Mouse (Mus musculus): Measurements from ENCODE around the gene Uri1. TPM values are rescaled to one million over a fixed set of nuclear protein-coding genes. Genes with fewer than 3 reads are reported as not detected.

The Uri1 gene
- polyA plus RNA-seq, 1 experiment from 2014 or later, result 31.5 TPM

- Histone ChIP-seq H3K27me3 (replicated peaks; ENCODE audit: control insufficient read depth, insufficient read depth, low read length) (no peaks in the 10 kb centered on the region), H3K27ac (ENCODE audit: low read depth, low read length) (no peak overlapping the region)
- no peak for ATAC-seq
Measured at GRCm38 (mm10) chr7:37992861-37993260, 30.5 kb downstream of the Uri1 start.

GRCm38 (mm10) chr7:37984866-37985265 is 38.5 kb downstream of the Uri1 start:
- Histone ChIP-seq H3K9me3 (ENCODE audit: control insufficient read depth, low read length) (no peaks in the 10 kb centered on the region), H3K27me3 (replicated peaks; ENCODE audit: control insufficient read depth, insufficient read depth, low read length) (no peaks in the 10 kb centered on the region), H3K27ac (ENCODE audit: low read depth, low read length) (no peak overlapping the region), H3K36me3 (ENCODE audit: control insufficient read depth, insufficient read depth, low read length) (no peaks in the 10 kb centered on the region), H3K9ac (ENCODE audit: low read depth, low read length) (no peak overlapping the region), H3K4me3 (ENCODE audit: low read length) (no peak overlapping the region), H3K4me2 (ENCODE audit: low read length) (no peak overlapping the region), H3K4me1 (ENCODE audit: control insufficient read depth, insufficient read depth, low read depth, low read length) (no peaks in the 10 kb centered on the region)
- 88% methylated on average over 5 of the region's 5 CpGs for WGBS
- no peak for ATAC-seq

More at GRCm38 (mm10) chr7:37992861-37993260, 30.5 kb downstream of the Uri1 start:
- Histone ChIP-seq H3K4me2 (ENCODE audit: low read length) (no peak overlapping the region), H3K4me1 (ENCODE audit: control insufficient read depth, insufficient read depth, low read depth, low read length) (no peaks in the 10 kb centered on the region), H3K9me3 (ENCODE audit: control insufficient read depth, low read length) (no peaks in the 10 kb centered on the region), H3K36me3 (ENCODE audit: control insufficient read depth, insufficient read depth, low read length) (no peaks in the 10 kb centered on the region), H3K4me3 (ENCODE audit: low read length) (no peak overlapping the region), H3K9ac (ENCODE audit: low read depth, low read length) (no peak overlapping the region)
- 93% methylated on average over 2 of the region's 2 CpGs for WGBS

- Histone ChIP-seq H3K4me2 (ENCODE audit: low read length) (no peak overlapping the region), H3K36me3 (ENCODE audit: control insufficient read depth, insufficient read depth, low read length) (no peaks in the 10 kb centered on the region), H3K27ac (ENCODE audit: low read depth, low read length) (no peak overlapping the region), H3K4me3 (ENCODE audit: low read length) (no peak overlapping the region), H3K27me3 (replicated peaks; ENCODE audit: control insufficient read depth, insufficient read depth, low read length) (no peaks in the 10 kb centered on the region), H3K9ac (ENCODE audit: low read depth, low read length) (no peak overlapping the region), H3K4me1 (ENCODE audit: control insufficient read depth, insufficient read depth, low read depth, low read length) (no peaks in the 10 kb centered on the region), H3K9me3 (ENCODE audit: control insufficient read depth, low read length) (no peaks in the 10 kb centered on the region)
- no peak for ATAC-seq
- WGBS, result 31% methylated on average over 6 of the region's 6 CpGs
Measured at GRCm38 (mm10) chr7:37983471-37983870, 39.9 kb downstream of the Uri1 start.

GRCm38 (mm10) chr7:37979729-37980128 is 43.6 kb downstream of the Uri1 start:
- H3K9me3 ChIP-seq (ENCODE audit: control insufficient read depth, low read length), result no peaks in the 10 kb centered on the region; the same call in 1 of the 2 replicates
- H3K27me3 ChIP-seq (replicated peaks; ENCODE audit: control insufficient read depth, insufficient read depth, low read length), result no peaks in the 10 kb centered on the region
- no peak overlapping the region for H3K4me3 ChIP-seq (ENCODE audit: low read length)
- ATAC-seq, result no peak
- H3K27ac ChIP-seq (ENCODE audit: low read depth, low read length), result no peak overlapping the region
- H3K4me1 ChIP-seq (ENCODE audit: control insufficient read depth, insufficient read depth, low read depth, low read length), result no peaks in the 10 kb centered on the region
- WGBS, result 94% methylated on average over 3 of the region's 3 CpGs
- H3K9ac ChIP-seq (ENCODE audit: low read depth, low read length), result no peak overlapping the region
- H3K4me2 ChIP-seq (ENCODE audit: low read length), result no peak overlapping the region
- H3K36me3 ChIP-seq (ENCODE audit: control insufficient read depth, insufficient read depth, low read length), result no peaks in the 10 kb centered on the region

- Histone ChIP-seq H3K27me3 (replicated peaks; ENCODE audit: control insufficient read depth, insufficient read depth, low read length) (no peaks in the 10 kb centered on the region), H3K4me3 (ENCODE audit: low read length) (no peak overlapping the region), H3K4me1 (ENCODE audit: control insufficient read depth, insufficient read depth, low read depth, low read length) (no peaks in the 10 kb centered on the region), H3K9ac (ENCODE audit: low read depth, low read length) (no peak overlapping the region), H3K4me2 (ENCODE audit: low read length) (no peak overlapping the region), H3K9me3 (ENCODE audit: control insufficient read depth, low read length) (no peaks in the 10 kb centered on the region; the same call in 1 of the 2 replicates), H3K27ac (ENCODE audit: low read depth, low read length) (no peak overlapping the region), H3K36me3 (ENCODE audit: control insufficient read depth, insufficient read depth, low read length) (no peaks in the 10 kb centered on the region)
- ATAC-seq, result no peak
- 93% methylated on average over 4 of the region's 4 CpGs for WGBS
Measured at GRCm38 (mm10) chr7:37978412-37978811, 44.9 kb downstream of the Uri1 start.

GRCm38 (mm10) chr7:37977676-37978075 is 45.7 kb downstream of the Uri1 start:
- H3K4me2 ChIP-seq (ENCODE audit: low read length), result no peak overlapping the region
- no peaks in the 10 kb centered on the region for H3K36me3 ChIP-seq (ENCODE audit: control insufficient read depth, insufficient read depth, low read length)
- WGBS, result 93% methylated on average over 2 of the region's 2 CpGs
- no peak overlapping the region for H3K9ac ChIP-seq (ENCODE audit: low read depth, low read length)
- ATAC-seq, result no peak
- H3K9me3 ChIP-seq (ENCODE audit: control insufficient read depth, low read length), result no peaks in the 10 kb centered on the region; the same call in 1 of the 2 replicates
- no peak overlapping the region for H3K4me3 ChIP-seq (ENCODE audit: low read length)
- H3K27me3 ChIP-seq (replicated peaks; ENCODE audit: control insufficient read depth, insufficient read depth, low read length), result no peaks in the 10 kb centered on the region
- no peaks in the 10 kb centered on the region for H3K4me1 ChIP-seq (ENCODE audit: control insufficient read depth, insufficient read depth, low read depth, low read length)
- H3K27ac ChIP-seq (ENCODE audit: low read depth, low read length), result no peak overlapping the region

GRCm38 (mm10) chr7:37972999-37973555 is 50.3 kb downstream of the Uri1 start:
- WGBS, result 80% methylated on average over 2 of the region's 2 CpGs
- Histone ChIP-seq H3K4me3 (ENCODE audit: low read length) (no peak overlapping the region), H3K9me3 (ENCODE audit: control insufficient read depth, low read length) (no peaks in the 10 kb centered on the region; the same call in 1 of the 2 replicates), H3K4me2 (ENCODE audit: low read length) (no peak overlapping the region), H3K27ac (ENCODE audit: low read depth, low read length) (no peak overlapping the region), H3K9ac (ENCODE audit: low read depth, low read length) (no peak overlapping the region), H3K36me3 (ENCODE audit: control insufficient read depth, insufficient read depth, low read length) (no peaks in the 10 kb centered on the region), H3K27me3 (replicated peaks; ENCODE audit: control insufficient read depth, insufficient read depth, low read length) (no peaks in the 10 kb centered on the region), H3K4me1 (ENCODE audit: control insufficient read depth, insufficient read depth, low read depth, low read length) (peaks cover 5% of the 10 kb centered on the region; the same call in 1 of the 2 replicates)
- no peak for ATAC-seq

- Histone ChIP-seq H3K27ac (ENCODE audit: low read depth, low read length) (no peak overlapping the region), H3K36me3 (ENCODE audit: control insufficient read depth, insufficient read depth, low read length) (no peaks in the 10 kb centered on the region), H3K9ac (ENCODE audit: low read depth, low read length) (no peak overlapping the region), H3K4me2 (ENCODE audit: low read length) (no peak overlapping the region), H3K4me1 (ENCODE audit: control insufficient read depth, insufficient read depth, low read depth, low read length) (peaks cover 5% of the 10 kb centered on the region; the same call in 1 of the 2 replicates), H3K9me3 (ENCODE audit: control insufficient read depth, low read length) (no peaks in the 10 kb centered on the region; the same call in 1 of the 2 replicates), H3K4me3 (ENCODE audit: low read length) (no peak overlapping the region), H3K27me3 (replicated peaks; ENCODE audit: control insufficient read depth, insufficient read depth, low read length) (no peaks in the 10 kb centered on the region)
- 59% methylated on average over 9 of the region's 9 CpGs for WGBS
- no peak for ATAC-seq
Measured at GRCm38 (mm10) chr7:37972571-37972970, 50.8 kb downstream of the Uri1 start.

GRCm38 (mm10) chr7:37962326-37962725 is 61.0 kb downstream of the Uri1 start:
- 89% methylated on average over 17 of the region's 17 CpGs for WGBS
- ATAC-seq, result no peak
- Histone ChIP-seq H3K9ac (ENCODE audit: low read depth, low read length) (no peak overlapping the region), H3K27me3 (replicated peaks; ENCODE audit: control insufficient read depth, insufficient read depth, low read length) (no peaks in the 10 kb centered on the region), H3K36me3 (ENCODE audit: control insufficient read depth, insufficient read depth, low read length) (peaks cover 20% of the 10 kb centered on the region), H3K4me1 (ENCODE audit: control insufficient read depth, insufficient read depth, low read depth, low read length) (no peaks in the 10 kb centered on the region), H3K4me3 (ENCODE audit: low read length) (no peak overlapping the region), H3K27ac (ENCODE audit: low read depth, low read length) (no peak overlapping the region), H3K4me2 (ENCODE audit: low read length) (no peak overlapping the region), H3K9me3 (ENCODE audit: control insufficient read depth, low read length) (no peaks in the 10 kb centered on the region)

All from hindbrain, embryonic 16.5 days (tissue).